Mouse (Mus musculus) heart, embryonic 16.5 days (tissue): ENCODE measurements around the gene Gm10320. TPM values are rescaled to one million over a fixed set of nuclear protein-coding genes. Genes with fewer than 3 reads are reported as not detected.
A peak's percentile ranks its signal among the peaks of the same experiment; 100 is the strongest.

Source experiments
- ATAC-seq: fragments of 200-750 bp; cut with Nextera tagmentation; replicated peaks from 2 replicates; pipeline ENCODE4 v1.8.0; 2017; ENCODE audit warnings: moderate number of reproducible peaks; ENCODE audit not compliant: insufficient read depth, low FRiP score; ENCODE audit errors: extremely low read depth
- H3K27ac ChIP-seq: fragments of 300-500 bp; sonication (generic); 2 replicates; pipeline ENCODE4 v1.5.1; 2014; ENCODE audit warnings: mild to moderate bottlenecking, low read length, control low read depth, moderate library complexity
- H3K27me3 ChIP-seq: fragments of 300-500 bp; sonication (generic); 2 replicates; pipeline ENCODE4 v1.6.1; 2014; ENCODE audit warnings: low read length, mixed read lengths; ENCODE audit not compliant: control insufficient read depth, insufficient read depth
- H3K36me3 ChIP-seq: fragments of 300-500 bp; sonication (generic); 2 replicates; pipeline ENCODE4 v1.6.1; 2014; ENCODE audit not compliant: control insufficient read depth, insufficient read depth
- H3K4me1 ChIP-seq: fragments of 300-500 bp; sonication (generic); 2 replicates; pipeline ENCODE4 v1.6.1; 2014; ENCODE audit warnings: low read length, mixed read lengths; ENCODE audit not compliant: control insufficient read depth, insufficient read depth
- H3K4me2 ChIP-seq: fragments of 300-500 bp; sonication (generic); 2 replicates; pipeline ENCODE4 v1.6.1; 2014; ENCODE audit warnings: low read depth, mild to moderate bottlenecking, control low read depth, low read length
- H3K4me3 ChIP-seq: fragments of 300-500 bp; sonication (generic); 2 replicates; pipeline ENCODE4 v1.5.1; 2014; ENCODE audit warnings: mild to moderate bottlenecking, control low read depth, low read length
- H3K9ac ChIP-seq: fragments of 300-500 bp; sonication (generic); 2 replicates; pipeline ENCODE4 v1.6.1; 2014; ENCODE audit warnings: low read length, control low read depth
- H3K9me3 ChIP-seq: fragments of 300-500 bp; sonication (generic); replicated peaks from 2 replicates; pipeline ENCODE4 v1.6.1; 2016; ENCODE audit warnings: low read length; ENCODE audit not compliant: control insufficient read depth
- WGBS: fragments of 180-500 bp; shearing (Covaris S2); extraction: QIAGEN DNeasy Blood & Tissue Kit; methylation state at CpG from one replicate; pipeline ENCODE4 v1.1.7; 2014; 5-methylcytosine and 5-hydroxymethylcytosine counted together
- polyA plus RNA-seq: library from polyadenylated mRNA; unstranded; fragments of >200 nt; fragmentation: Nextera tagmentation; extraction: Ambion mirVana; gene quantifications from 2 replicates; pipeline ENCODE4 v1.2.1, GENCODE M21; 2015

Gm10320 gene
- 0.76 and 1.9 TPM in 2 replicates for polyA plus RNA-seq

GRCm38 (mm10) chr13:98491909-98492308, at the start of gene Gm10320:
Gm10320 (minus strand) TSS chr13:98492001.
- peaks cover 5% of the 10 kb centered on the region; the same call in 1 of the 2 replicates for H3K27me3 ChIP-seq
- no peaks in the 10 kb centered on the region for H3K36me3 ChIP-seq
- no peaks in the 10 kb centered on the region for H3K4me1 ChIP-seq
- H3K9ac ChIP-seq = no peak within 1 kb of the TSS
- ATAC-seq = no peak
- 81% methylated on average over 3 of the region's 3 CpGs for WGBS
- H3K4me3 ChIP-seq = no peak within 1 kb of the TSS
- H3K4me2 ChIP-seq = no peak within 1 kb of the TSS
- no peak within 1 kb of the TSS for H3K27ac ChIP-seq
- 0 out of 2 replicates have a peak, but pooled peaks cover 3% of the 10 kb centered on the region for H3K9me3 ChIP-seq

- Histone ChIP-seq H3K27ac (no peak overlapping the region), H3K4me2 (no peak overlapping the region), H3K27me3 (0 out of 2 replicates have a peak, but pooled peaks cover 2% of the 10 kb centered on the region), H3K4me3 (no peak overlapping the region), H3K9ac (no peak overlapping the region), H3K9me3 (0 out of 2 replicates have a peak, but pooled peaks cover 2% of the 10 kb centered on the region), H3K36me3 (no peaks in the 10 kb centered on the region), H3K4me1 (no peaks in the 10 kb centered on the region)
- WGBS = 77% methylated on average over 2 of the region's 2 CpGs
- ATAC-seq = no peak
Observed at GRCm38 (mm10) chr13:98541601-98542000, 49.8 kb upstream of the Gm10320 start.

- no peak overlapping the region for H3K27ac ChIP-seq
- whole genome bisulfite sequencing = 87% methylated on average over 3 of the region's 3 CpGs
- no peaks in the 10 kb centered on the region for H3K4me1 ChIP-seq
- no peak overlapping the region for H3K9ac ChIP-seq
- H3K27me3 ChIP-seq = 0 out of 2 replicates have a peak, but pooled peaks cover 2% of the 10 kb centered on the region
- ATAC-seq = no peak
- no peak overlapping the region for H3K4me2 ChIP-seq
- H3K36me3 ChIP-seq = no peaks in the 10 kb centered on the region
- H3K4me3 ChIP-seq = no peak overlapping the region
- H3K9me3 ChIP-seq = 0 out of 2 replicates have a peak, but pooled peaks cover 2% of the 10 kb centered on the region
Observed at GRCm38 (mm10) chr13:98540206-98540605, 48.4 kb upstream of the Gm10320 start.

GRCm38 (mm10) chr13:98539311-98539710, 47.5 kb upstream of the Gm10320 start:
- Histone ChIP-seq H3K4me3 (no peak overlapping the region), H3K4me1 (peaks cover 6% of the 10 kb centered on the region), H3K27me3 (0 out of 2 replicates have a peak, but pooled peaks cover 2% of the 10 kb centered on the region), H3K4me2 (no peak overlapping the region), H3K36me3 (no peaks in the 10 kb centered on the region), H3K9me3 (0 out of 2 replicates have a peak, but pooled peaks cover 2% of the 10 kb centered on the region), H3K27ac (no peak overlapping the region), H3K9ac (no peak overlapping the region)
- ATAC-seq = no peak
- 63% methylated on average over 7 of the region's 7 CpGs for whole genome bisulfite sequencing

- Histone ChIP-seq H3K9ac (no peak overlapping the region), H3K4me1 (peaks cover 14% of the 10 kb centered on the region), H3K27ac (no peak overlapping the region), H3K9me3 (0 out of 2 replicates have a peak, but pooled peaks cover 2% of the 10 kb centered on the region), H3K36me3 (no peaks in the 10 kb centered on the region), H3K27me3 (0 out of 2 replicates have a peak, but pooled peaks cover 2% of the 10 kb centered on the region), H3K4me2 (no peak overlapping the region), H3K4me3 (no peak overlapping the region)
- ATAC-seq = no peak
- WGBS = 77% methylated on average over 5 of the region's 5 CpGs
Observed at GRCm38 (mm10) chr13:98538587-98538986, 46.8 kb upstream of the Gm10320 start.

GRCm38 (mm10) chr13:98534913-98535262, 43.1 kb upstream of the Gm10320 start:
- ATAC-seq = no peak
- Histone ChIP-seq H3K36me3 (no peaks in the 10 kb centered on the region), H3K9ac (no peak overlapping the region), H3K9me3 (no peaks in the 10 kb centered on the region), H3K27me3 (0 out of 2 replicates have a peak, but pooled peaks cover 3% of the 10 kb centered on the region), H3K4me1 (peaks cover 19% of the 10 kb centered on the region), H3K4me3 (no peak overlapping the region), H3K4me2 (peak overlapping the region; percentile 59; the same call in 1 of the 2 replicates), H3K27ac (no peak overlapping the region)
- WGBS = 48% methylated on average over 2 of the region's 2 CpGs

- Histone ChIP-seq H3K36me3 (no peaks in the 10 kb centered on the region), H3K4me3 (peak overlapping the region; percentile 22), H3K9me3 (no peaks in the 10 kb centered on the region), H3K4me2 (peak overlapping the region; percentile 59), H3K27ac (no peak overlapping the region; the same call in 1 of the 2 replicates), H3K9ac (no peak overlapping the region), H3K27me3 (0 out of 2 replicates have a peak, but pooled peaks cover 2% of the 10 kb centered on the region), H3K4me1 (peaks cover 19% of the 10 kb centered on the region)
- peak; percentile 85 for ATAC-seq
- 19% methylated on average over 18 of the region's 18 CpGs for WGBS
Observed at GRCm38 (mm10) chr13:98534190-98534912, 42.5 kb upstream of the Gm10320 start.

- peaks cover 19% of the 10 kb centered on the region for H3K4me1 ChIP-seq
- no peak overlapping the region for H3K9ac ChIP-seq
- no peaks in the 10 kb centered on the region for H3K9me3 ChIP-seq
- 28% methylated on average over 9 of the region's 9 CpGs for WGBS
- H3K36me3 ChIP-seq = no peaks in the 10 kb centered on the region
- H3K27ac ChIP-seq = no peak overlapping the region
- ATAC-seq = no peak
- H3K4me3 ChIP-seq = no peak overlapping the region
- H3K4me2 ChIP-seq = no peak overlapping the region
- H3K27me3 ChIP-seq = 0 out of 2 replicates have a peak, but pooled peaks cover 2% of the 10 kb centered on the region
Observed at GRCm38 (mm10) chr13:98533415-98533814, 41.6 kb upstream of the Gm10320 start.

- 64% methylated on average over 12 of the region's 12 CpGs for WGBS
- Histone ChIP-seq H3K9ac (no peak overlapping the region), H3K4me2 (no peak overlapping the region)
Observed at GRCm38 (mm10) chr13:98532699-98533375, 41.0 kb upstream of the Gm10320 start.

More at GRCm38 (mm10) chr13:98532699-98533375, 41.0 kb upstream of the Gm10320 start:
- Histone ChIP-seq H3K27ac (no peak overlapping the region), H3K9me3 (no peaks in the 10 kb centered on the region), H3K4me3 (no peak overlapping the region), H3K4me1 (peaks cover 19% of the 10 kb centered on the region), H3K36me3 (no peaks in the 10 kb centered on the region), H3K27me3 (0 out of 2 replicates have a peak, but pooled peaks cover 2% of the 10 kb centered on the region)
- ATAC-seq = no peak
